Mouse (Mus musculus) ES-Bruce4 (cell line): ENCODE results near the gene Tulp1. TPM values are rescaled to one million over a fixed set of nuclear protein-coding genes. Genes with fewer than 3 reads are reported as not detected.
"Not testable (repeated sequence)": the region's sequence is repeated elsewhere in the genome, so short reads cannot be mapped to it uniquely, and the experiment has no call there.

Experiments
- H3K27ac ChIP-seq: 2 replicates; pipeline ENCODE4 v1.5.1; 2012; ENCODE audit warnings: low read length, inconsistent platforms; ENCODE audit not compliant: insufficient read depth
- H3K27me3 ChIP-seq: 2 replicates; pipeline ENCODE4 v1.6.1; 2012; ENCODE audit warnings: mild to moderate bottlenecking, low read length, inconsistent platforms; ENCODE audit not compliant: control insufficient read depth, poor library complexity, insufficient read depth, severe bottlenecking
- H3K36me3 ChIP-seq: 2 replicates; pipeline ENCODE4 v1.6.1; 2012; ENCODE audit warnings: inconsistent platforms, mild to moderate bottlenecking, low read length, moderate library complexity; ENCODE audit not compliant: control insufficient read depth, poor library complexity, insufficient read depth, severe bottlenecking
- H3K4me1 ChIP-seq: one replicate; pipeline ENCODE4 v1.8.1; 2011; ENCODE audit warnings: low read length; ENCODE audit not compliant: control insufficient read depth, insufficient read depth
- H3K4me3 ChIP-seq: 2 replicates; pipeline ENCODE4 v1.5.1; 2011; ENCODE audit warnings: low read depth, mild to moderate bottlenecking, low read length
- H3K9ac ChIP-seq: 2 replicates; pipeline ENCODE4 v1.6.1; 2012; ENCODE audit warnings: low read depth, mild to moderate bottlenecking, inconsistent platforms; ENCODE audit not compliant: poor library complexity, severe bottlenecking
- H3K9me3 ChIP-seq: replicated peaks from 2 replicates; pipeline ENCODE4 v1.6.1; 2012; ENCODE audit warnings: mild to moderate bottlenecking, low read length, inconsistent platforms; ENCODE audit not compliant: control insufficient read depth, poor library complexity, insufficient read depth, severe bottlenecking
- CTCF ChIP-seq: IDR thresholded peaks from one replicate; pipeline ENCODE4 v1.8.1; 2011; ENCODE audit warnings: low read depth, low read length
- EP300 ChIP-seq: IDR thresholded peaks from 2 replicates; pipeline ENCODE4 v1.6.1; 2011; ENCODE audit warnings: low read depth, low read length; ENCODE audit not compliant: insufficient read depth
- POLR2A ChIP-seq: IDR thresholded peaks from one replicate; pipeline ENCODE4 v1.8.1; 2011; ENCODE audit warnings: low read length; ENCODE audit not compliant: insufficient read depth
- polyA plus RNA-seq: library from polyadenylated mRNA; stranded (reverse); fragments of >200 nt; gene quantifications from 2 replicates; pipeline ENCODE4 v1.2.4, GENCODE M21; 2011; ENCODE audit warnings: low read depth; ENCODE audit not compliant: missing spikeins, insufficient read depth, insufficient read length

The Tulp1 gene
- polyA plus RNA-seq, 1 experiment, result 14.0 TPM

DNA sequence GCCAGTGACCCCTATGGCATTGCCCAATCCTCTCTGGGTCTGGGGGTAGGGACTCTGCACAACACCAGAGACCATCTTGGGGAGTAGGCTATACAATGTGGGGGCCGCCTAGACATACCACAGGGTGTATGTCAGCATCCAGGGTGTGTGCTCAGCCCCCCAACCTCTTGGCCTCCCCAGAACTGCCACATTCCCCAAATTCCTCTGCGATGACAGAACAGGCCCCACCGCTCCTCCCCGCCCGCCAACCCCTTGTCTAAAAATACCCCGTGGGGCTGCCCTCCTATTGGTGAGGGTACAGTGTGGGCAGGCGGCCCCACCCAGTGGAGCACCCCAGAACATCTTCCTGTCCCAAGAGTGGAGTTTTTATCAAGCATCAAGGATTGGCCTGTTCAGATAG is 24.4 kb downstream of the Tulp1 start:
- TF ChIP-seq EP300 (no peak), CTCF (no peak), POLR2A (no peak)
- no peaks in the 10 kb centered on the region for H3K36me3 ChIP-seq
- H3K27ac ChIP-seq, result no peak overlapping the region
- peaks cover 8% of the 10 kb centered on the region for H3K4me1 ChIP-seq
- H3K9ac ChIP-seq, result peak overlapping the region; percentile 19
- peak overlapping the region; percentile 24; the same call in 1 of the 2 replicates for H3K4me3 ChIP-seq
- no peaks in the 10 kb centered on the region for H3K9me3 ChIP-seq
- H3K27me3 ChIP-seq, result no peaks in the 10 kb centered on the region

GRCm38 (mm10) chr17:28337547-28337946 is 27.5 kb downstream of the Tulp1 start:
- Histone ChIP-seq H3K9ac (no peak overlapping the region), H3K27me3 (no peaks in the 10 kb centered on the region), H3K27ac (no peak overlapping the region), H3K36me3 (no peaks in the 10 kb centered on the region), H3K9me3 (no peaks in the 10 kb centered on the region), H3K4me1 (peaks cover 5% of the 10 kb centered on the region), H3K4me3 (no peak overlapping the region)
- no peak for TF ChIP-seq CTCF
- TF ChIP-seq EP300, result no peak
- TF ChIP-seq POLR2A, result no peak

DNA sequence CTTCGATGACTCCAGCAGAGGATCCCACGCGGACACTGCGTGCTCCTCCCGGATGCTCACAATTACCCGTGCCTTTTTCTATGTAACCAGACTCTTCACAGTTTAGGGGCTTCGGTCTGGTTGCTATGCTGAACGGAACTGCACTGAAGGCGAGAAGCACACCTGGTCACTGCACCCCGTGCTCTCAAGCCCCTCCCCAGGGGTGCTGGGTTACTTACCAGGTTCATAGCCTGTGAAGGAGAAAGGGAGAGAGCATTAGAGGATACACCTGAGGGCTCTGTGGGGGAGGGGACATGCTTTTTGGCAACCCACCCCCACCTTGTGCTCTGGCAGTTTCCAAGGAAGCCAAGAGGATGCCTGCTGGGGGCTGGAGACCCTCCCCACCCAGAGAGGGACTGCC is 29.8 kb downstream of the Tulp1 start:
- no peak overlapping the region for H3K4me3 ChIP-seq
- peaks cover 13% of the 10 kb centered on the region for H3K36me3 ChIP-seq
- no peaks in the 10 kb centered on the region for H3K9me3 ChIP-seq
- H3K27ac ChIP-seq, result no peak overlapping the region
- TF ChIP-seq POLR2A (no peak), EP300 (no peak), CTCF (no peak)
- H3K9ac ChIP-seq, result no peak overlapping the region
- H3K4me1 ChIP-seq, result peaks cover 8% of the 10 kb centered on the region
- H3K27me3 ChIP-seq, result no peaks in the 10 kb centered on the region

- Histone ChIP-seq H3K4me3 (no peak overlapping the region), H3K4me1 (peaks cover 8% of the 10 kb centered on the region), H3K9ac (no peak overlapping the region), H3K27ac (no peak overlapping the region), H3K36me3 (peaks cover 30% of the 10 kb centered on the region), H3K9me3 (no peaks in the 10 kb centered on the region), H3K27me3 (no peaks in the 10 kb centered on the region)
- TF ChIP-seq POLR2A (no peak), EP300 (no peak), CTCF (no peak)
Observed at GRCm38 (mm10) chr17:28332915-28333546, 32.0 kb downstream of the Tulp1 start.

DNA sequence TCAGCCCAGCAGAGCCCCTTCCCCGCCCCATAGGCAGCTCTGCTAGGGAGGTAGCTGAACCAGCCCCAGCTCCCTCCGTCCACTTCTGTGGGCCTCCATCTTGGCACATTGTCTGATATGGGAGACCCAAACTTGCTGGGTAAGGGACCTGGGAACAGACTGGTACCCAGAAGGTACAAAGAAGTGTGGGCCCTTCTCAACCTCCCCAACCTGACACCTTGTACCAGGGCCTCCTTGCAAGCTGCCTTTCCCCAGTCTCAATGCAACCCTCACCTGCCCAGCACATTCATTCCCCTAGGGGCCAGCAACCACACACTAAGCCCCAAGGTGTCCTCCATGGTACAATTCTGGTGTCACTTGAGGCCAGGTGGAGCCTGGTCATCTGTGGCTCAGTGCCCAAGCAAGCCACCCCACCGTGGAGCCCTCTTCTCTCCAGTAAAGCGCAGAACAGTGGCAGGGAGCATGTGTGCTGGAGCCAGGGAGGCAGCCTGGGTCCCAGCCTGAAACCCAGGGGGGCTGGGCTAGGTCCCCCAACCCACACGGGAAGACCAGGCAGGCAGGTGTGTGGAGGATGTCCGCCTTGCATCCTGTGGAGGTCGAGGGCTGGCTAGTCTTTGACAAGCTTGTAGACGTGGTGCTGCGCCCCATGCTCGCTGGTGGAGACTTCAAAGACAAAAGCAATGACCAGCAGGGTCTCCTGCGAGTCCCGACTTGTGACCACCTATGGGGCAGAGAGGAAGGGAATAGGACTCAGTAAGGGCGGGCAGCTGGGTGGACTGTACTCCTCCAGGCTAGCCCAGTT is 32.7 kb downstream of the Tulp1 start:
- Histone ChIP-seq H3K27ac (no peak overlapping the region), H3K9me3 (no peaks in the 10 kb centered on the region), H3K4me3 (no peak overlapping the region), H3K9ac (no peak overlapping the region), H3K4me1 (peaks cover 12% of the 10 kb centered on the region), H3K27me3 (no peaks in the 10 kb centered on the region), H3K36me3 (peaks cover 30% of the 10 kb centered on the region)
- no peak for TF ChIP-seq CTCF
- TF ChIP-seq POLR2A, result no peak
- no peak for TF ChIP-seq EP300

DNA sequence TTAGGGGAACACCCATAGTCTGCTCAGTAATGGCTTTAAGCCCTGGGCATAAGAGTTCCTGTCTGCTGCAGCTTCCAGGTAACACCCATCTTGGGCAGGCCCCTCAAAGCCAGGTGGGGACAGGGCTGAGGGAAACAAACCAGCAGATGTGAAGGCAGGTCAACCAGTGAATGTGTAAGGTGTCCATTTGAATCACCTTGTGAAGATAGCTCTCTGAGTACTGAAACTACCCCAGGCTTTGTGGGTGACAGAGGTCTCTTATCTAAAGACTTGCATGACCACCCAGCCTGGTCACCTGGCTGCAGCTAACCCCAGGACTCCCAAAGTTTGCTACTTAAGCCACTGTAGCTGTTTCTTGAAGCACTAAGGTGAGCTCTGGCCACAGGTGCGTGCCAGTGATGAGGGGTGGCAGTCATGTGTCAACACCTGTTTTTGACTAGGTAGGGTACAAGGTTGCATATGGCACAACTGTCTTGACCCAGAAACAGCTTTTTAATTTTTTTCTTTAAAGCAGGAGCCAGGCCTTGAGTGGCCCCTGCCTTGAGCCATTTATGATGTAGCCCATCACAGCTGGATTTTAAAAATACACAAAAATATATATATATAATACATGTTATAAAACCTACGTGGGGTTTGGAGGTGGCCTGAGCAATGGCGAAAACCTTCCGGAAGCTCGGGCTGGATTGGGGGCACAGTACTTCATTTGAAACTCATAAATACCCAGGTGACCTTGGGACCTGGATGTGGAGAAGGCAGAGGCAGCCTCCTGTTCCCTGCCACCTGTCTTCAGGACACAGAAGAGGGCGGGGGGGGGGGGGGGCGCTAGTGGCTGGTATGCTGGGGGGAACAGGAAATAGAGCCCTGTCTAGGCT is 33.5 kb downstream of the Tulp1 start:
- H3K4me3 ChIP-seq, result 0 out of 2 replicates have a peak overlapping the region, but pooled peaks have one; percentile 3
- peak overlapping the region; percentile 12 for H3K27ac ChIP-seq

DNA sequence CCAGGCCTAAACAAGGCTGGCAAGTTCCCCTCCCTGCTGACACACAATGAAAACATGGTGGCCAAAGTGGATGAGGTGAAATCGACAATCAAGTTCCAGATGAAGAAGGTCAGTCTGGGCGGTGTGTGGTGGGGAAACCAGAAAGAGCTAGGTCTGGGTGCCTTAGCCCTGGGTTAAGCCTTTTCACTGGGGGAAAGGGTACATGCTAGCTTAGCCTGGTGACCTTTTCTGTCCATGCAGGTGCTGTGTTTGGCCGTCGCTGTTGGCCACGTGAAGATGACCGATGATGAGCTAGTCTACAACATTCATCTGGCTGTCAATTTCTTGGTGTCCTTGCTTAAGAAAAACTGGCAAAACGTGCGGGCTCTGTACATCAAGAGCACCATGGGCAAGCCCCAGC is 34.4 kb downstream of the Tulp1 start:
- H3K9me3 ChIP-seq, H3K27me3 ChIP-seq: not testable (repeated sequence)
- H3K9ac ChIP-seq, result peak overlapping the region; percentile 95
- H3K27ac ChIP-seq, result peak overlapping the region; percentile 12
- peaks cover 14% of the 10 kb centered on the region for H3K4me1 ChIP-seq
- H3K4me3 ChIP-seq, result peak overlapping the region; percentile 24
- H3K36me3 ChIP-seq, result peaks cover 30% of the 10 kb centered on the region

More for the DNA sequence above, 33.5 kb downstream of the Tulp1 start:
- peaks cover 30% of the 10 kb centered on the region for H3K36me3 ChIP-seq
- H3K9me3 ChIP-seq, result no peaks in the 10 kb centered on the region
- no peak overlapping the region for H3K9ac ChIP-seq
- no peaks in the 10 kb centered on the region for H3K27me3 ChIP-seq
- H3K4me1 ChIP-seq, result peaks cover 13% of the 10 kb centered on the region
- TF ChIP-seq POLR2A, result no peak
- no peak for TF ChIP-seq CTCF
- TF ChIP-seq EP300, result no peak
